Mouse (Mus musculus) spleen, adult 2 months (tissue): Measurements from ENCODE around the gene Zfhx3.

Source experiments
- CTCF ChIP-seq: fragments of 200-500 bp; IDR thresholded peaks from 2 replicates; pipeline ENCODE4 v1.5.1; 2011; ENCODE audit warnings: mild to moderate bottlenecking, inconsistent platforms; ENCODE audit not compliant: insufficient read depth, insufficient read length, insufficient replicate concordance; ENCODE audit errors: extremely low read depth
- POLR2A ChIP-seq: fragments of 200-500 bp; IDR thresholded peaks from 2 replicates; pipeline ENCODE4 v1.6.1; 2011; ENCODE audit warnings: low read depth, low read length, inconsistent platforms

GRCm38 (mm10) chr8:108853028-108853427 is 910.6 kb downstream of the Zfhx3 start:
- TF ChIP-seq CTCF (no peak), POLR2A (no peak)
